Mouse (Mus musculus) heart, embryonic 13.5 days (tissue): ENCODE results near the gene Psmb5. TPM values are rescaled to one million over a fixed set of nuclear protein-coding genes. Genes with fewer than 3 reads are reported as not detected.

Experiments
- ATAC-seq: fragments of 200-750 bp; cut with Nextera tagmentation; 2 replicates; pipeline ENCODE4 v1.8.0; 2017; ENCODE audit warnings: moderate TSS enrichment; ENCODE audit not compliant: insufficient number of reproducible peaks, low FRiP score, low TSS enrichment; ENCODE audit errors: extremely low read depth
- H3K27ac ChIP-seq: fragments of 300-500 bp; sonication (generic); replicated peaks from 2 replicates; pipeline ENCODE4 v1.5.1; 2015; ENCODE audit warnings: moderate library complexity, mild to moderate bottlenecking, inconsistent platforms
- H3K27me3 ChIP-seq: fragments of 300-500 bp; sonication (generic); replicated peaks from 2 replicates; pipeline ENCODE4 v1.6.1; 2015; ENCODE audit warnings: mild to moderate bottlenecking, inconsistent platforms
- H3K36me3 ChIP-seq: fragments of 300-500 bp; sonication (generic); 2 replicates; pipeline ENCODE4 v1.6.1; 2015; ENCODE audit warnings: mild to moderate bottlenecking, inconsistent platforms
- H3K4me1 ChIP-seq: fragments of 300-500 bp; sonication (generic); 2 replicates; pipeline ENCODE4 v1.6.1; 2015; ENCODE audit warnings: inconsistent platforms
- H3K4me2 ChIP-seq: fragments of 300-500 bp; sonication (generic); 2 replicates; pipeline ENCODE4 v1.6.1; 2015; ENCODE audit warnings: inconsistent platforms, mild to moderate bottlenecking, moderate library complexity
- H3K4me3 ChIP-seq: fragments of 300-500 bp; sonication (generic); 2 replicates; pipeline ENCODE4 v1.5.1; 2015; ENCODE audit warnings: moderate library complexity, mild to moderate bottlenecking, inconsistent platforms
- H3K9ac ChIP-seq: fragments of 300-500 bp; sonication (generic); 2 replicates; pipeline ENCODE4 v1.6.1; 2015; ENCODE audit warnings: inconsistent platforms, mild to moderate bottlenecking, moderate library complexity
- H3K9me3 ChIP-seq: fragments of 300-500 bp; sonication (generic); 2 replicates; pipeline ENCODE4 v1.6.1; 2016; ENCODE audit warnings: inconsistent platforms
- WGBS: fragments of 180-500 bp; shearing (Covaris S2); methylation state at CpG from one replicate; pipeline ENCODE4 v1.1.7; 2015; ENCODE audit warnings: mixed read lengths; 5-methylcytosine and 5-hydroxymethylcytosine counted together
- polyA plus RNA-seq: library from polyadenylated mRNA; unstranded; fragments of >200 nt; fragmentation: Nextera tagmentation; extraction: Ambion mirVana; gene quantifications from 2 replicates; pipeline ENCODE4 v1.2.1, GENCODE M21; 2015

Psmb5 gene
- 323 and 363 TPM in 2 replicates for polyA plus RNA-seq

DNA sequence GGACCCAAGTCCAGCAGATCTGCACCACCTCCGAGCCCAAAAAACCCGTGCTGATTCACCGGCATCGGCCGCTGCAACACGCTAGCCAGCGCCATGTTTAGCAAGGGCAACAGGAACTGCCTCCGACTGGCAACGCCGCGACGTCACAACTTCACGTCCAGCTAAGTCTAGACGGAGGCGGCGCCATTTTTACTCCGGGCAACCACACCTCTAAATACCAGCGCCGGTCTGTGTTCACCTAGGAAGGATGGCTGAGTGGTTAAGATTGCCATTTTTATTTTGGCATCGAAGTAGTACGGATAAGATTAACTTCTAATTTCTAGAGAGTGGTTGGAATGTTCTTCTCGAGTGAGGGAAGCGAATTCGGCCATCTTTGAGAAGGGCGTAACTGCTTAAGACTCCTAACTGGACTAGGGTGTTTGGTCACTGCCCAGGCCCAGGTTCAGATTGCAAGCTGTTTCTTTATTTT is at the start of gene Psmb5:
Gene Psmb5, minus strand, starts transcription at position 126 of the 469 bp plus-strand sequence.
- peaks cover 32% of the 10 kb centered on the region for H3K36me3 ChIP-seq
- under 1% methylated on average over 25 of the region's 25 CpGs for WGBS
- H3K9me3 ChIP-seq: no peaks in the 10 kb centered on the region
- peak within 1 kb of the TSS; percentile 83 for H3K27ac ChIP-seq
- H3K4me1 ChIP-seq: peaks cover 17% of the 10 kb centered on the region
- H3K9ac ChIP-seq: peak within 1 kb of the TSS; percentile 97
- H3K4me3 ChIP-seq: peak within 1 kb of the TSS; percentile 87
- ATAC-seq: peak; percentile 79
- no peaks in the 10 kb centered on the region for H3K27me3 ChIP-seq
- H3K4me2 ChIP-seq: peak within 1 kb of the TSS; percentile 87

DNA sequence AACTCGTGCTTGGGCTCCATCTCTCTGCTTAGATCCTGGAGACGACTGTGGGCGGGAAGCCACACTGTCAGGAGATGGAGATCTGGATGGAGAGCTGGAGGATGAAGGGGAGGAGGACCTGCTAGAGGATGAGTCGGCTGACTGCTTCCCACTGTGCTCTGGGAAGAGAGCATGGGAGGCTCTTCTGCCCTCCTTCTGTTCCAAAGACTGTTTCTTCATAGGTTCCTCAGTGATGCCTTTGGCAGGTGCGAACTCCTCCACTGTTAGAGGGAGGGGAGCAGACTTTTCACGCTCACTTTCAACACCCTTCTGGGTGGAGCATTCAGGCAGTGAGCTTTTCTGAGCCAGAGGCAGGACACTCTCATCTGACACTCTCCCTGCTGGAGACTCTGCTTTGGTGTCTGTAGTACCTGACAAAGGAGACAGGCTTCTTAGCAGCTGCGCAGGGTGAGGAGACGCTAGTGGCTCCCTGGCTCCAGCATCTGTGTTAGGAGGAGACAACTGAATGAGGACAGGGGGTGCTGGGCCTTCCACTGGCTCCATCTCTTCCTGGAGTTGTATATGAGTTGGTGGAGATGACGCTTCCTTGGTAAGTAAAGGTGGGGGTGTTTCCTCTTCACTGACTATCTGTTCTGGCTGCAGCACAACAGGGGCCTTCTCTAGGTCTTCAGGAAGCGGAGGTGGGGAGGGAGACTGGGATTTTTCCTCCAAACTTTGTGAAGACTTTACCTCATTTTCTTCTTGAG is 46.8 kb upstream of the Psmb5 start:
- Histone ChIP-seq H3K4me3 (no peak overlapping the region), H3K9me3 (no peaks in the 10 kb centered on the region), H3K27ac (no peak overlapping the region), H3K9ac (no peak overlapping the region), H3K36me3 (peaks cover 97% of the 10 kb centered on the region), H3K27me3 (no peaks in the 10 kb centered on the region), H3K4me2 (no peak overlapping the region), H3K4me1 (no peaks in the 10 kb centered on the region)
- 87% methylated on average over 10 of the region's 10 CpGs for WGBS
- ATAC-seq: no peak

DNA sequence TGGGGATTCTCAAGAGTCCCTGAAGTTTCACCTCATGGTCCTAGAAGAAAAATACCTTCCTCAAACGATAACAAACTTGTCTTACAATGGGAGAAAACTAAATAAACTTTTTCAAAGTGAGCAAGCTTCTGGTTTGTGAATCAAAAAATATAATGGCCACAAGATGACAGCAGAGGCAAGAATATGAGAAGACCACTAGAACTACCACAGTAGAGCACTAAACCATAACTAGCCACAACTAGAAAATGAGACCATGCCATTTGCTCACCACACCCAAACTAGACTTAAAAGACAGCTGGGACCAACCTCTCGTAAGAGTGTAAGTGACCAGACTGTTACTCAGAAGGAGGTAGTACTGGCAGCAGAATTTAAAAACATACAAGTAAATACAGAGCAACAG is 42.2 kb upstream of the Psmb5 start:
- no peak for ATAC-seq
- H3K27ac ChIP-seq: no peak overlapping the region
- no peak overlapping the region for H3K4me3 ChIP-seq
- H3K36me3 ChIP-seq: peaks cover 100% of the 10 kb centered on the region
- H3K9ac ChIP-seq: no peak overlapping the region
- no peaks in the 10 kb centered on the region for H3K9me3 ChIP-seq
- WGBS: 83% methylated on average over 2 of the region's 2 CpGs
- no peaks in the 10 kb centered on the region for H3K4me1 ChIP-seq
- no peak overlapping the region for H3K4me2 ChIP-seq
- H3K27me3 ChIP-seq: no peaks in the 10 kb centered on the region

DNA sequence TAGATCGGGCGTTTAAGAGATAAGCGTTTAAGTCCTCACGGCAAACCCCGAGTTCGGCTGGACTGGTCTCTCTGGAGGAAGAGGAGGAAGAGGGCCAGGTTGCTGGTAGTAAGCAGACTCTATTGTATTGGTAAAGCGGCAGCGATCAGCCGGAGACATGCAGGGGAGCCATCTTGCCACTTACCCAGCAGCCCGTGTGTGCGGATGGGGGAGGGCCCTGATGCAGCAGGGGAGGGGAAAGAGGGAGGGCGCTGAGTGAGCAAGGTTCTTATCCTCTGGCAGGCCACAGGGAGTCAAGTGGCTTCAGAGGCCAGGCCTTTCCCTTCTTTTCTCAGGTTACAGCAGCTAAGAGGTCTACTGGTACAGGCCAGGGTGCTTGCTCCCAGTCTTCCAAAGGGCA is 35.7 kb upstream of the Psmb5 start:
- H3K4me2 ChIP-seq: peak overlapping the region; percentile 91
- peak overlapping the region; percentile 77 for H3K4me3 ChIP-seq
- H3K36me3 ChIP-seq: peaks cover 75% of the 10 kb centered on the region
- peak; percentile 84 for ATAC-seq
- H3K4me1 ChIP-seq: peaks cover 43% of the 10 kb centered on the region
- peak overlapping the region; percentile 89 for H3K27ac ChIP-seq
- H3K9me3 ChIP-seq: no peaks in the 10 kb centered on the region
- no peaks in the 10 kb centered on the region for H3K27me3 ChIP-seq
- 4% methylated on average over 12 of the region's 12 CpGs for WGBS
- peak overlapping the region; percentile 93 for H3K9ac ChIP-seq

DNA sequence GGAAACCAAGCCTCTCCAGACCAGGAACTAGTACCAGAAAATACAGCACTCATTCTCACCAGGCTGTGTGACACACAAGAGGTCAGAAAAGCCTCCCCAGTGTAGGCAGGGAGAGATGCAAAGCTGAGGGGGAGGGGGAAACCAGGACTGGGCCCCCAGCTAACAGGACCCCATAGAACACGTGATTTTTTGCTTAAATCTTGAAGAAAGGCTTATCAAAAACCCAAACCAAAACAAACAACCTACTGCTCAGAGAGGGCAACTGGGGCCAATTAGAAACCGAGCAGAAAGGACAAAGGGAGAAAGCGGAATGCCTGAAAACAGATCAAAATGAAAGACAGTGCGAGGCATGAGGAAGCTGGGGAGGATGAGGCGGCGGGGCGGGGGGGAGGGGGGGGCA is 35.0 kb upstream of the Psmb5 start:
- H3K36me3 ChIP-seq: peaks cover 75% of the 10 kb centered on the region
- H3K4me2 ChIP-seq: peak overlapping the region; percentile 91
- ATAC-seq: no peak
- WGBS: 0% methylated on average over 7 of the region's 7 CpGs
- H3K9ac ChIP-seq: peak overlapping the region; percentile 93
- peak overlapping the region; percentile 89 for H3K27ac ChIP-seq
- peaks cover 43% of the 10 kb centered on the region for H3K4me1 ChIP-seq
- peak overlapping the region; percentile 77 for H3K4me3 ChIP-seq
- H3K27me3 ChIP-seq: no peaks in the 10 kb centered on the region
- H3K9me3 ChIP-seq: no peaks in the 10 kb centered on the region

DNA sequence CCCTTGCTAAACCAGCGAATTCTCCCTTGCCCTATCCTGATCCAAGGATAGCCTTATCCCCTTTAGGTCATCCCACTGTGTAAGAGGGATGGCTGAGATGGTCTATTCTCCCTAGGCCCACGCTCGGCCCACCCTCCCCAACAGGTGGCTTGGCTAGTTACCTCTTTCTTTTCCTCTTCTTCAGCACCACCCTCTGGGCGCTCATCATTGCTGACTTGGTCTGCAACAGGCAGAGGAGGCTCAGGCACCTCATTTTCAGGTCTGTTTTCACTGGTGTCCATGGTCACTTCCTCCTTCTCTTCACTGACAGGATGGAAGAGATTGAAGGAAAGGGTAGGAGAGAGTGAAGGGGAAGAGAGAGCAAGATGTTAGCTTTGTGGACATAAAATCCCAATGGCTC is 33.7 kb upstream of the Psmb5 start:
- Histone ChIP-seq H3K9ac (peak overlapping the region; percentile 42), H3K27me3 (no peaks in the 10 kb centered on the region), H3K4me1 (peaks cover 43% of the 10 kb centered on the region), H3K27ac (peak overlapping the region; percentile 38), H3K9me3 (no peaks in the 10 kb centered on the region), H3K36me3 (peaks cover 75% of the 10 kb centered on the region), H3K4me2 (peak overlapping the region; percentile 91; the same call in 1 of the 2 replicates), H3K4me3 (peak overlapping the region; percentile 77; the same call in 1 of the 2 replicates)
- 59% methylated on average over 4 of the region's 4 CpGs for WGBS
- ATAC-seq: no peak

DNA sequence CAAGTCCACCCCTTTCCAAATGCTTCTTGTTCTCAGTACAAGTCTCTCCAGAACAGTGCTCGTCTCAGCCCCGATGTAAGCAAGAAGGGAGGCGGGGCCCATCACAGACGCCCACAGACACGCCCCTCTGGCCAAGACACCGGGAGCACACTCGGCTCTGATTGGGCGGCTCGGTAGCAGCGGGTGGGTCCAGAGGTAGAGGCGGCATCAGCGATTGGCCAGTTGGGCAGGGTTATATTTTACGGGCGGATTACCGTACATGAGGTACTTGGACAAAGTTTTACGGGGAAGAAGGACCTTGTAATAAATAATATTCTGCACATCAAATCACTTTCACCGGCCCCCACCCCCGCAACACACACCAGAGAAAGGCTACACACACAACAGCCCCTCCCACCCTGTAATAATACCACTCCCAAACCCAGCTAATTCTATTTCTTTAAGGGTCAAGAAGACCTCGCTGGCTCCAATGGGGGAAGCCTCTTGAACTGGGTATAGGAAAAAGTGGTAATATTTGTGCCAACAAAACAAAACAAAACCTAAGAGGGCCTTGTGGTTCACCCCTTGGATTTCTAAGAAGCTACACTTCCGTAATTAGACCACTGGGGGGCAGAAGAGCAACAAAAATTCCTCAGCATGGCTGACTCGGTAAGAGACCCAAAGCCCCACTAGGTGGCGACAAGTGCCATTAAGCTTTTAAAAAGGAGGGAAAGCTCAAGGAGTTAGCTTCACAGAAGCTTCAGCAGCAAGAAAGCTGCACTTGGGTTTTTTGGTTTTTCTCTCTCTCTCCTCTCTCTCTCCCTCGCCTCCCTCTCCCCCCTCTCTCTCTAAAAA is 33.0 kb upstream of the Psmb5 start:
- peak overlapping the region; percentile 42; the same call in 1 of the 2 replicates for H3K9ac ChIP-seq
- peaks cover 75% of the 10 kb centered on the region for H3K36me3 ChIP-seq
- 60% methylated on average over 23 of the region's 23 CpGs for WGBS
- H3K4me2 ChIP-seq: no peak overlapping the region
- H3K27me3 ChIP-seq: no peaks in the 10 kb centered on the region
- H3K27ac ChIP-seq: peak overlapping the region; percentile 38; the same call in 1 of the 2 replicates
- peaks cover 43% of the 10 kb centered on the region for H3K4me1 ChIP-seq
- no peak for ATAC-seq
- no peak overlapping the region for H3K4me3 ChIP-seq
- H3K9me3 ChIP-seq: no peaks in the 10 kb centered on the region

DNA sequence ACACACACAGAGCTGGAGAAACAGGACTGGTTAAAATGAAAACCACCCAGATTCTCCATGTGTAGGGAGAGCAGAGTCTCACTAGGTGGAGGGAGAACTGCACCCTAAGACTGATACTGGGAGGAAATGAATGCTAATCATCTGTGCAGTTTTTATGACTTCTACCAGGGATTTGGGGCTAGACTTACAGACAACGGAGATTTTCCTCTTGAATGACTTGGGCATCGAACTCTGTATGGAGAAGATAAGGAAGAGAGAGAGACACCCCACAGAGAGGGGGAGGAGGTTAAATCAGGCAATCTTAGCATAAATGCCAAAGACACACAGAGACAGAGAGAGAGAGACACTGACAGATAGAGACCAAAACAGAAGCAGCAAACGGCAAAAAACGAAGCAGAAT is 30.1 kb upstream of the Psmb5 start:
- Histone ChIP-seq H3K4me2 (no peak overlapping the region), H3K9me3 (no peaks in the 10 kb centered on the region), H3K4me1 (peaks cover 32% of the 10 kb centered on the region), H3K36me3 (peaks cover 87% of the 10 kb centered on the region), H3K27ac (no peak overlapping the region), H3K9ac (no peak overlapping the region), H3K4me3 (no peak overlapping the region), H3K27me3 (no peaks in the 10 kb centered on the region)
- no peak for ATAC-seq
- 72% methylated on average over 4 of the region's 4 CpGs for WGBS

DNA sequence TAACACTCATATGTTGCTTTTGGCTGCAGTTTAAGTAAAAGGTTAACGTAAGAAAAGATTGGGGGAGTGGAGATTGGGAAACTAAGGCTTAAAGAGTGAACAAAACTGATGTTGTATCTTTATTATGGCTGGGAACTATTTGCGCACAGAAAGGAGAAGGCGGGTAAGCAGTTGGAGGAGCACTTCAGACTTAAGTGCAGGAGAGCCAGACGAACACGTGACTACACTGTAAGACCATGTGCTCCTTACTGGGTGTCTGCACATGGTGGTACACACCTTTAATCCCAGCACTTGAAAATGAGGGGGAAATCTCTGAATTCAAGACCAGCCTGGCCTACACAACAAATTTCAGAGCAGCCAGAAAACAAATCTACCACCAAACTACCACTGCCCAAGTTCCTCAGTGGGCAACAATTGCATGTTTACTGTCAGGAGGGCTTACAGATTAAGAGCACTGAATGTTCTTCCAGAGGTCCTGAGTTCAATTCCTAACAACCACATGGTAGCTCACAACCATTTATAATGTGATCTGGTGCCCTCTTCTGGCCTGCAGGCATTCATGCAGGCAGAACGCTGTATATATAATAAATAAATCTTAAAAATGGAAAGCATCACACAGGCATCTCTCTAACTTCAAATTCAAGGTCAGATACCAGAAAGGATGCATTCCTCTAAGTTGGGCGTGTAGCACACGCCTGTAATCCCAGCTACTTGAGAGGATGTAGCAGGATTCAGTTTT is 29.2 kb upstream of the Psmb5 start:
- Histone ChIP-seq H3K9ac (no peak overlapping the region), H3K9me3 (no peaks in the 10 kb centered on the region), H3K4me2 (no peak overlapping the region), H3K27me3 (no peaks in the 10 kb centered on the region), H3K36me3 (peaks cover 95% of the 10 kb centered on the region), H3K4me3 (no peak overlapping the region), H3K4me1 (peaks cover 24% of the 10 kb centered on the region), H3K27ac (no peak overlapping the region)
- ATAC-seq: no peak
- WGBS: 91% methylated on average over 8 of the region's 8 CpGs

DNA sequence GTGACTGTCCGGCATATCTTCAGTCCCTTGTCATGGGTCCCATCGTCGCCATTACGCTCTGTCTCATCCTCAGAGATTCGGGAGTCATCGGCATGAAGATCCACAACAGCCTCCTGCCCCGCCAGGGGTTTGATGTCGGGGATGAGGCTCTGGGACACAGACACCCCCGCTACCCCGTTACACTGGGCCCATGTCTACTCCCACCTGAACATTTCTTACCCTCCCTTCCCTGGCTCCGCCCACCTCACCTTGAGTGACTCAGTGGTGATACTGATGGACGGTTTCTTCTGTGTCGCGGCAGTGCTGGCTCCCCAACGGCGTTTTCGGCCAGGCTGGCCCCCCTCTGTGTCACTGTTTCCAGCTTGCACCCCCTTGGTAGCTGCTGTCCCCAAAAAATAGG is 28.6 kb upstream of the Psmb5 start:
- H3K4me3 ChIP-seq: no peak overlapping the region
- H3K4me1 ChIP-seq: peaks cover 18% of the 10 kb centered on the region
- H3K4me2 ChIP-seq: no peak overlapping the region
- peaks cover 91% of the 10 kb centered on the region for H3K36me3 ChIP-seq
- no peak overlapping the region for H3K9ac ChIP-seq
- no peak for ATAC-seq
- no peak overlapping the region for H3K27ac ChIP-seq
- H3K9me3 ChIP-seq: no peaks in the 10 kb centered on the region
- no peaks in the 10 kb centered on the region for H3K27me3 ChIP-seq
- 94% methylated on average over 17 of the region's 17 CpGs for WGBS

DNA sequence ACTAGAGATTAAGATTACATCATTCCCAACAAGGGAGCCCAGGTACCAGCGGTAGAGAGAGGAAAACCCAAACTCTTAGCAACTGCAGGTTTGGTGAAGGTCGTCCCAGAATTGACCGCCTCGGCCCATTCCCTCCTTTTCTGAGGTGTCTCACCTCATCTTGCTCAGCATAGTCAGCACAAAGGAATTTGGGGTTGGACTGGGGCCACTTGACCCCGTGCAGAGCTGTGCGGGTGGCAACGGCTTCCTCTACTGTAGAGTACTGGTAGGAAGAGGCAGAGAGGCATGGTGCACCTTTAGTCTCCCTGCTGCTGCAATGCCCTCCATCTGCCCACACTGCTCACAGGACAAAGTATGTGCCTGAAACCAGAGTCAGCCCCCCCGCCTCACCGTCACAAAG is 26.5 kb upstream of the Psmb5 start:
- H3K9ac ChIP-seq: no peak overlapping the region
- no peak overlapping the region for H3K4me3 ChIP-seq
- peaks cover 20% of the 10 kb centered on the region for H3K4me1 ChIP-seq
- no peaks in the 10 kb centered on the region for H3K9me3 ChIP-seq
- H3K27me3 ChIP-seq: peaks cover 2% of the 10 kb centered on the region; the same call in 1 of the 2 replicates
- peaks cover 71% of the 10 kb centered on the region for H3K36me3 ChIP-seq
- 75% methylated on average over 9 of the region's 9 CpGs for WGBS
- H3K4me2 ChIP-seq: no peak overlapping the region
- ATAC-seq: no peak
- no peak overlapping the region for H3K27ac ChIP-seq
